Mouse (Mus musculus) right cerebral cortex, postnatal 36 days (tissue): Measurements from ENCODE around the gene Dnaaf1.

Experiments
- DNase-seq, 2 experiments: peaks; one replicate each; pipeline ENCODE4 v3.0.0; 2022; ENCODE audit warnings: low spot score in 2 of 2, mixed read lengths in 1 of 2

Gene Dnaaf1

DNA sequence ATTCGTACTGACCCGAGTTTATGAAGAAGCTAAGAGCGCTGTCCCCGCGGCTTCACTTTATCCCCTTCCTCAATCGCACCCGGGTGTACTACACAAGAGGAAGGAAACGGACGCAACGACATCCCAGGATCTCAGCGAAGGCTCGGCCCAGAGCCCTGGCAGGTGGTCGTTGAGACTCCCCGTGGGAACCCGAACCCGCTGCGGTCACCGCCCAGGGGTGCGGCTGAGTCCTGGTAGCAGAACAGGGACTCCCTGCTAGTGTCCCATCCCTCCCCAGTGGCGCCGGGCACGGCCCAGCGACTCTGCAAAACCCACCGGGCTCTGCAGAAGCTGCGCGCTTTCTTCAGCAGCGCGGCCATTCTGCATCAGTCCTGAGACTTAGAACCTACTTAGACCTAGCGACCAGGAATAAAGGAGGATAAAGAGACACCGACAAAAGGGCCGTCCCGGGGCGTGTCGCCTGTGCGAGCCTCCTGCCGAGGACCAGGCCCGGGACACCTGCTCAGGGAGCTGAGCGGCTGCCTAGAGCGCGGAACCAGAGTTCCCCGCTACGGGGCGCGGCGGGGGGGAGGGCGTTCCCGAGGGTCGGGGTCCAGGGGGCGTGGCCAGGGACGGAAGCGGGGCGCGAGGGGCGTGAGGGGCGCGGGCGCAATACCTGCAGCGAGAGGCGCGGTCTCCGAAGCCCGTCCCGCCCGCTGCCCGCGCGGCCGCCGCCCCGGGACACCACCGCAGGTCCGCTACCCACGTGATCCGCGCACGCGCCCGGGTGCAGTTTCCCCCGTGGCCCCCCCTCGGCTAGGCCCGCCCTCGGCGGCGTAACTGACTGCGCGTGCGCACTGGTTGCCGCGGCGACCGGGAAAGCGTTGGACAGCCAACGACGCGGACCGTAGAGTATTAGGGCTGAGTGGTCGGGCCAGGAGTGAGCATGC lies at the start of gene Dnaaf1, which contains the start of gene Hsdl1:
Dnaaf1 (plus strand) TSS at position 799 of the 929 bp plus-strand sequence.
Hsdl1 (minus strand) TSS at position 747 of the 929 bp plus-strand sequence.
- DNase-seq, result peak; percentile 89 to 90

GRCm38 (mm10) chr8:119528762-119529161 lies 46.3 kb upstream of the Dnaaf1 start:
- DNase-seq, result no peak

- no peak for DNase-seq
Measured at GRCm38 (mm10) chr8:119530937-119531336, 44.1 kb upstream of the Dnaaf1 start.

DNA sequence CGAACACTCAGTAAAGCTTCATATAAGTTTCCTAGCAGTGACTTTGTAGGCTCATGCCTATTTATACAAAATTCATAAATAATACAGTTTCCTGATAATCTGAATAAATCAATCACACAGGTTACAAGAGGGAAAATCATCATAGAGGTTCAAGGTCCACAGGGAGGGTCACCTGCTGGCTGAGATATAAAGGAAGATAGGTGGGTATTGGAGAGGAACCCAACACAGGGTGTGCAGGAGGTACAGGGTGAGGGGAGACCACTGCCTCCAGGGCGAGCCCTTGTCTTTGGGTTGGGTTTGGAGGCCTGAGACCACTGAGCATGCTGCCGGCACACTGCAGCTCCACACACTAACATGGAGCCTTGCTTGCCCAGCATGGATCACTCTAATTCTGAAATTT lies 43.6 kb upstream of the Dnaaf1 start:
- no peak for DNase-seq

- peak; percentile 70 to 87 for DNase-seq
Measured at GRCm38 (mm10) chr8:119531973-119532372, 43.1 kb upstream of the Dnaaf1 start.

GRCm38 (mm10) chr8:119544606-119545005 lies 30.4 kb upstream of the Dnaaf1 start:
- no peak for DNase-seq

DNA sequence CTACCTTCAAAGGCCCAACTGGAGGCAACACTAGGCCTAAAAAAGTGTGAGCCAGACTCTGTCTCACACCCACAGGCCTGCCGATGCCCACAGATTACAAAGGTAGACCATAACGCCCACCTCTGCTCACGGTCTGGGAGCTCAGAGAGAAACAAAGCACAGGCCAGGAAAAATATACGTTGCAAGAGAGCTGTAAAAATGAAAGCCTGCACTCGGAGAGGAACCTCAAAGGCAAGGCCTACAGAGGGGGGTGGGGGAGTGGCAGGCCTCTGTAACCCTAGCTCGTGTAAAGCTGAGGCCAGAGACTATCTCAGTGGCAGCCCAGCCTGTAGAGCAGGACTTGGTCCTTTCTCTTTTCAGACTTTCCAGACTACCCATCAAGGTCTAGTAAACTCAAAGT lies 29.9 kb upstream of the Dnaaf1 start:
- DNase-seq, result no peak

DNA sequence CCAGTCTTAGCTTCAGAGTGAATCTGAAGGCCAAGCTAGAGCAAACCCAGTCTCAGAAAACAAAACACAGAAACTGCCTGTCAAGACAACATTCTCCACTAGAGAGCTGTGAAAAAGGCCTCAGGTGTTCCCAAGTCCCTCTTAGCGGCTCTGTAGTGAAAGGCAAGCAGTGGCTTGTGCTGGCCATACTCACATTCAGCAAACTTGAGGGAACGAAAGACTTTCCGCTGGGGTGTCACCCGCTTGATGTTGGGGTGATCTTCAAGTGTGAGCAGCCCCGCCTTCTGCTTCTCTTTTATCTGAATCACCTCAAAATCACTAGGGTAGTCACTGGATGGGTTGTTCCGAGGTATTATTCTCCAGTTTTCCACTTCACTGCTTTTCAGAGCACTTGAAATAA lies 29.2 kb upstream of the Dnaaf1 start:
- no peak for DNase-seq

- no peak for DNase-seq
Measured at GRCm38 (mm10) chr8:119547019-119547691, 27.9 kb upstream of the Dnaaf1 start.

GRCm38 (mm10) chr8:119548560-119549113 lies 26.4 kb upstream of the Dnaaf1 start:
- DNase-seq, result no peak

- no peak for DNase-seq
Measured at GRCm38 (mm10) chr8:119552967-119553366, 22.1 kb upstream of the Dnaaf1 start.

DNA sequence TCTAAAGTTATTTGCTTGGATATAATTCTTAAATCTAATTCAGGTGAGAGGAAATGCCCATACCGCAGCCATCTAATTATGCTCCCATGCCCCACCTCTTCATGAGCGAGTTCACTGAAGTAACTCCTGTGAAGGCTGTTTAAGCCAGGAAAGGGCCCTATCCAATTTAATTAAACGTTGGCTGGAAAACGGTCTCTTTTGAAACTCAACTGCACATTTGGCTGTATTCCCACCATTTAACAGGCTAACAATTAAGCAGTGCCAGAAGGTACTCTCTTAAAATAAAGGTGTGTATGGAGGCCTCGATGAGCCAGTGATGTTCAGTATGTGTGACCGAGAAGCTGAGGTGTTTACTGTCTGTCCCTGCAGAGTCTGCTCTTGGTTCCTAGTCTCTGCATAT lies 19.2 kb upstream of the Dnaaf1 start:
- DNase-seq, result no peak

DNA sequence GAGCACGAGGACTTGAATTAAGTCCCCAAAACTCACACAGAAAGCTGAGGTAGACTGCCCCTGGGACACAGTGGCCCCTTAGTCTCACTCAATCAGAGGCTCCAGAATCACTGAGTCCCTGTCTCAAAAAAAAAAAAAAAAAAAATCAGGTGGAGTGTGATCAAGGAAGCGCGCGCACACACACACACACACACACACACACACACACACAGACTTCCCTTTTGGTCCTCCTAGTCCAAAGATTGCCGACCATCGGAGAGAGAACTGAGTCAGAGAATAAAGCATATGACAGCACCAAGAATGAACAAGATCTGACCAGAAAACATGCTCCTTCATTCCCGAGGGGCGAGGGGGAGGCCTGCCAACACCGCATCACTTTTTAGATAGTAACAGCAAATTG lies 17.9 kb upstream of the Dnaaf1 start:
- DNase-seq, result no peak

GRCm38 (mm10) chr8:119557821-119558602 lies 17.0 kb upstream of the Dnaaf1 start:
- DNase-seq, result no peak

DNA sequence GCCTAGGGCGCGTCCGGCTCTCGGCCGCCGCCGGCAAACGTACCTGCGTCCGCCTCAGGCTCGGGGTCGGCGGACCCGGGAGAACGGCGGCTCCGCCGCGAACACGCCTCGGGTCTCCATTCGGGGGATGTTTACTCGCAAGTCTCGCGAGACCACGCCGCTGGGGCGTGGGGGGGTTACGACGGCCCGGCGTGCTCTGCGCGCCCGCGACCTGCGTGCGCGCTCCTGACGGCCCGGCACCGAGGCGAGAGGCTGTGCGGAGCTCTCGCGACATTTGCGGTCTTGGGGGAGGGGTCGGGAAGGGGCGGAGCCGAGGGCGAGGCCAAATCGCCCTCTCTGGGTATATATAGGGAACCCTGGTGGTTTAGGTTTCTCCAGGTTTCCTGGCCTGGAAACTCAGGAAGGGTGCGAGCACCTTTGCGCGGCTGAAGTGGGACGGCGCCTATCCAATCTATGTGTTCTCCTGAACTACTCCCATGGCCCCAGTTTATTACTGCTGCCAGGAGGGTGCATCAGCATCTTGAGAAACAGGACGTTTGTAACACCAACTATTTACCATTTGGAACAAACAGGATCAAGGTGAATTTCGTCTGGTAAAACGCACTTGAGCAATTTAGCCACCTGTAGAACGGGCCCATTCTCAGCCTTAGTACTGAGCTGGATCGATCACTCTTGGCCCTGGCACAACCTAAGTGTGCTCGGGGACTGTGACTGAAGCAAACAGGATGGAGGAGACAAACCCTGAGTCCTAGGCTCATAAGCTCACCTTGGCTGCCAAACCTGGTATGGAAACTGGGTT lies 16.2 kb upstream of the Dnaaf1 start, which contains the start of gene Mbtps1:
Mbtps1 (minus strand) TSS at position 133 of the 799 bp plus-strand sequence.
- DNase-seq, result peak; percentile 94 to 95

DNA sequence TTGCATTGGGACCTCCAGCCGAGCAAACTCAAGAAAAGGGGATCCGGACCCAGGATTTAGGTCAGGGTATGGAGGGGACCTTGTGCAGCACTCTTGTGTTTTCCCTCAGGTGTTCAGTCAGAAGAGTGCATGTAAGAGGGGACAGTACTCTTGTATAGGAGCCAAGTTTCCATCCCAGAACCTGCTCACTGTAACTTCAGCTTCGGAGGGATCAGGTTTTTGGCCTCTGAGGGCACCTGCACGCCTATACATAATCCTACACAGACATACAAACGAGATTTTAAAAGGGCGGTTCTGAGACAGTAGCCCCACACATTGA lies 15.7 kb upstream of the Dnaaf1 start:
- DNase-seq, result no peak

GRCm38 (mm10) chr8:119563849-119564251 lies 11.2 kb upstream of the Dnaaf1 start:
- no peak for DNase-seq

- no peak for DNase-seq
Measured at GRCm38 (mm10) chr8:119566367-119566766, 8.7 kb upstream of the Dnaaf1 start.

- DNase-seq, result no peak
Measured at GRCm38 (mm10) chr8:119568251-119568650, 6.8 kb upstream of the Dnaaf1 start.

GRCm38 (mm10) chr8:119568951-119569350 lies 6.1 kb upstream of the Dnaaf1 start:
- DNase-seq, result no peak

- DNase-seq, result no peak
Measured at GRCm38 (mm10) chr8:119569881-119570280, 5.2 kb upstream of the Dnaaf1 start.
